Mouse (Mus musculus): ENCODE measurements around the gene Smim8.
"Not testable (repeated sequence)": the region's sequence is repeated elsewhere in the genome, so short reads cannot be mapped to it uniquely, and the experiment has no call there.

The Smim8 gene

GRCm38 (mm10) chr4:34777677-34778527 lies at the start of gene Smim8:
Gene Smim8, minus strand, starts transcription at chr4:34778423.
- peak; percentile 85 for DNase-seq (ENCODE audit: low read depth, low spot score)

- peak; percentile 70 for DNase-seq (ENCODE audit: low read depth, low spot score)
Measured at GRCm38 (mm10) chr4:34823901-34824300, 45.7 kb upstream of the Smim8 start.

GRCm38 (mm10) chr4:34819904-34820303 lies 41.7 kb upstream of the Smim8 start:
- no peak for DNase-seq (ENCODE audit: low read depth, low spot score)

GRCm38 (mm10) chr4:34801166-34802034 lies 23.2 kb upstream of the Smim8 start:
- no peak for DNase-seq (ENCODE audit: low read depth, low spot score)

- no peak for DNase-seq (ENCODE audit: low read depth, low spot score)
Measured at GRCm38 (mm10) chr4:34798005-34798404, 19.8 kb upstream of the Smim8 start.

GRCm38 (mm10) chr4:34797294-34797983 lies 19.2 kb upstream of the Smim8 start:
- DNase-seq (ENCODE audit: low read depth, low spot score) = peak; percentile 22

GRCm38 (mm10) chr4:34796294-34796693 lies 18.1 kb upstream of the Smim8 start:
- DNase-seq (ENCODE audit: low read depth, low spot score) = no peak

GRCm38 (mm10) chr4:34786476-34786875 lies 8.3 kb upstream of the Smim8 start:
- DNase-seq (ENCODE audit: low read depth, low spot score) = no peak

- DNase-seq (ENCODE audit: low read depth, low spot score) = no peak
Measured at GRCm38 (mm10) chr4:34785646-34786045, 7.4 kb upstream of the Smim8 start.

- no peak for DNase-seq (ENCODE audit: low read depth, low spot score)
Measured at GRCm38 (mm10) chr4:34784865-34785264, 6.6 kb upstream of the Smim8 start.

- no peak for DNase-seq (ENCODE audit: low read depth, low spot score)
Measured at GRCm38 (mm10) chr4:34782730-34783129, 4.5 kb upstream of the Smim8 start.

GRCm38 (mm10) chr4:34771652-34772371 lies 6.4 kb downstream of the Smim8 start:
- DNase-seq (ENCODE audit: low read depth, low spot score) = no peak

- DNase-seq (ENCODE audit: low read depth, low spot score) = peak; percentile 27
Measured at GRCm38 (mm10) chr4:34756163-34756562, 22.1 kb downstream of the Smim8 start, which contains the start of gene Gm136. Gene Gm136, minus strand, starts transcription at chr4:34756263.

- DNase-seq (ENCODE audit: low read depth, low spot score) = no peak
Measured at GRCm38 (mm10) chr4:34749236-34749635, 29.0 kb downstream of the Smim8 start.

- DNase-seq (ENCODE audit: low read depth, low spot score) = no peak
Measured at GRCm38 (mm10) chr4:34734461-34734860, 43.8 kb downstream of the Smim8 start.

- not testable (repeated sequence) for DNase-seq (ENCODE audit: low read depth, low spot score)
Measured at GRCm38 (mm10) chr4:34733415-34733814, 44.8 kb downstream of the Smim8 start.

- peak; percentile 10 for DNase-seq (ENCODE audit: low read depth, low spot score)
Measured at GRCm38 (mm10) chr4:34729851-34730341, 48.3 kb downstream of the Smim8 start, which contains the start of gene Cfap206. Gene Cfap206, minus strand, starts transcription at chr4:34730206.

- DNase-seq (ENCODE audit: low read depth, low spot score) = not testable (repeated sequence)
Measured at GRCm38 (mm10) chr4:34725710-34726109, 52.5 kb downstream of the Smim8 start.

GRCm38 (mm10) chr4:34724306-34724705 lies 53.9 kb downstream of the Smim8 start:
- DNase-seq (ENCODE audit: low read depth, low spot score) = no peak

GRCm38 (mm10) chr4:34723186-34723585 lies 55.0 kb downstream of the Smim8 start:
- no peak for DNase-seq (ENCODE audit: low read depth, low spot score)

Measured in telencephalon, adult 2 months (tissue).